Mouse (Mus musculus): ENCODE measurements around the gene Prr13.

The Prr13 gene
- long read RNA-seq, experiment 1, transcript Prr13-202 (3 exons, 1,020 nt), result minor isoform, 5 of 131 reads
- long read RNA-seq, experiment 1, transcript Prr13-201 (5 exons, 1,224 nt), result minor isoform, 42 of 131 reads
- long read RNA-seq, experiment 1, transcript Prr13-204 (4 exons, 1,055 nt), result major isoform, 69 of 131 reads
- long read RNA-seq, experiment 1, partial matches to known transcripts, result 7 of 131 reads
- long read RNA-seq, experiment 1, other reads (novel, unspliced or antisense), result 7 of 131 reads
- long read RNA-seq, experiment 2, transcript Prr13-201 (5 exons, 1,224 nt), result minor isoform, 38 of 91 reads
- long read RNA-seq, experiment 2, transcript Prr13-204 (4 exons, 1,055 nt), result major isoform, 47 of 91 reads
- long read RNA-seq, experiment 2, partial matches to known transcripts, result 4 of 91 reads
- long read RNA-seq, experiment 2, other reads (novel, unspliced or antisense), result 0 of 91 reads

DNA sequence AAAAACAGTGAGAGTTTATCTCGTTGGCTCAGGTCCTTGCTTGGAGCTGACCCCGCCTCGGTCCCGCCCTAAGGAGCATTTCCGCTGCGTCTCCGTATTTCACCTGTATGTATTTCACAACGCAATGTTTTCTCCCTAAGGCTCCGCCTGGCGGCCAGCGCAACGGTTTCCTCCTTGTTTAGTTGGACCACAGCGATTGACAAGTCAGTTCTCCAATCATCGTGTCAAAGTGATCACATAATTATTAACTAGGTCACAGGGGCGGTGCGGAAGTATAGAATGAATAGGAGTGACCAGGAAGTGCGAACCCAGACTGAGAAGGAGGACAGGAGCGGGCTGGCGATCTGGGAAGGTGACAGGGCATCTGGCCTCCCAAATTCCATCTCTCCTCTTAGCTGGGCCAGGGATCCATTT lies at the start of gene Prr13:
Prr13 (plus strand) TSS at position 125 of the 414 bp plus-strand sequence.
- intact Hi-C loops (cut with DNase I), result no loop called here

DNA sequence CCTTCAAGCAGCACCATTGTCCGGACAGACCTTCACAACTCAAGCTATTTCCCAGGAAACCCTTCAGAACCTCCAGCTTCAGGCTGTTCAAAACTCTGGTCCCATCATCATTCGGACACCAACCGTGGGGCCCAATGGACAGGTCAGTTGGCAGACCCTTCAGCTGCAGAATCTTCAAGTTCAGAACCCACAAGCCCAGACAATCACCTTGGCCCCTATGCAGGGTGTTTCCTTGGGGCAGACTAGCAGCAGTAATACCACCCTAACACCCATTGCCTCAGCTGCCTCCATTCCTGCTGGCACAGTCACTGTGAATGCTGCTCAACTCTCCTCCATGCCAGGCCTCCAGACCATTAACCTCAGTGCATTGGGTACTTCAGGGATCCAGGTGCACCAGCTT lies 49.5 kb upstream of the Prr13 start:
- intact Hi-C loops (cut with DNase I), result no loop called here

DNA sequence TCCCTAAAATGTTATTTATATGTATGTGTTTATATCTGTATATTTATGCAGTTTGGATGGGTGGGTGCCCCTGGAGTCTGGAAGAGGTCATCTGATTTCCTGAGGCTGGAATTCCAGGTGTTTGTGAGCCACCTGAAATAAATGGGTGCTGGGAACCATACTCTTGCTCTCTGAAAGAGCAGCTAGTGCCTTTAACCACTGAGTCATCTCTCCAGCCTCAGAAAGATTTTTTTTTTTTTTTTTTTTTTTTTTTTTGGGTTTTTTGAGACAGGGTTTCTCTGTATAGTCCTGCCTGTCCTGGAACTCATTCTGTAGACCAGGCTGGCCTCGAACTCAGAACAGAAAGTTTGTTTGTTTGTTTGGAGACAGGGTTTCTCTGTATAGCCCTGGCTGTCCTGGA lies 47.8 kb upstream of the Prr13 start:
- intact Hi-C loops (cut with DNase I), result no loop called here

DNA sequence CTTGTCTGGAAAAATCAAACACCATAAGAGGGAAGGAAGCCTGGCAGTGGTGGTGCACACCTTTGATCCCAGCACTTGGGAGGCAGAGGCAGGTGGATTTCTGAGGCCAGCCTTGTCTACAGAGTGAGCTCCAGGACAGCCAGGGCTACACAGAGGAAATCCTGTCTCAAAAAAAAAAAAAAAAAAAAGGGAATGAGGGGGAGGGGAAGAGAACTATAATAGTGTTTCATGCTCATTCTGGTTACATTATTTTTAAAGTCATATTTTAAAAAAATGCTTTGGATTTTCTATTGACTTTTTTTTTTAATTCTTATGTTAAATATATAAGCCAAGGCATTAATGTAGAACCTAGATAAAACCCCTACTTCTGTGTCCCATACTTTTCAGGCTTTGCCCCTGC lies 45.1 kb upstream of the Prr13 start:
- intact Hi-C loops (cut with DNase I), result no loop called here

DNA sequence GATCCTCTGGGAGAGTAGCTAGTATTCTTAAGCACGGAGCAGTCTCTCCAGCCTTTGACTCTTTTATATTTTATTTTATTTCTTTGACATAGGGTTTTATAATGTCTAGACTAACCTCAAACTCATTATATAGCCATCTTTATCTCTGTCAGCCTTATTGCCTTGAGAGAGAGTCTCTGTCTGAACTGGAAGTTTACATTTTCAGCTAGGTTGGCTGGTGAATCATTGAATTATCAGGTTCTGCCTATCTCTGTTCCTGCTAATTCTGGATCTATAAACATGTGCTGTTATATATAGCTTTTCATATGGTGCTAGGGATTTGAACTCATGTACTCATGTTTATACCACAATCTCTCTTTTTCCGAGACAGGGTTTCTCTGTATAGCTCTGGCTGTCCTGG lies 41.3 kb upstream of the Prr13 start:
- intact Hi-C loops (cut with DNase I), result no loop called here

DNA sequence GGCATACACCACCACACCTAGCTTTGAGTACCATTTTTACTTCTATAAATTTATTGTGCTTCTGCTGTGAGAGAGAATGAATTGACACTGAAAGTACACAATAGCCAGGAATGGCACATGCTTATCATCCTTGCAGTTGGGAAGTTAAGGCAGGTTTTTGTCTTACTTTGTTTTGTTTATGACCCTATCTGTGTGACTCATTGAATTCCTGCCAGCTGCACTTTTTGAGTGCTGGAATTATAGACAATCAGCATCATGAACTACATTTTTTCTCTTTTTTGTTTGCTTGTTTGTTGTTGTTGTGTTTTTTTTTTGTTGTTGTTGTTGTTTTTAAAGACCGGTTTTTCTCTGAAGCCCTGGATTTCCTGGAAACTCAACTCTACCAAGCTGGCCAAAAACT lies 37.8 kb upstream of the Prr13 start:
- intact Hi-C loops (cut with DNase I), result loop anchor here (5.0 kb wide), 1 partner anchor 39 kb away; no protein-coding TSS in a partner anchor

DNA sequence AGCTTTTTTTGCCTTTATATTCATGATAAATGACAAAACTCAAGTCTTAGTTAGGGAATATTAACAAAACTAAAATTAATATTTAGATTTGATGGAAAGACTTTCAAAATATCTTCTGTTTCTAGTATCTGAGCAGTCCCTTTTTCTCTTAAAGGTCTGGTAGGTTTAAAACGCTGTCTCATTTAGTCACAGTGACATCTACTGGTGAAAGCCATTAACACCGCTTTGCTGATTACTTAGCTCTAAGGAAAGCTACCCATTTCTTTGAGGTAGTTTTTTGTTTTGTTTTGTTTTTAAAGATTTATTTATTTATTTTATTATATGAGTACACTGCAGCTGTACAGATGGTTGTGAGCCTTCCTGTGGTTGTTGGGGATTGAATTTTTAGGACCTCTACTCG lies 37.4 kb upstream of the Prr13 start:
- intact Hi-C loops (cut with DNase I), result loop anchor here (5.0 kb wide), 1 partner anchor 39 kb away; no protein-coding TSS in a partner anchor

DNA sequence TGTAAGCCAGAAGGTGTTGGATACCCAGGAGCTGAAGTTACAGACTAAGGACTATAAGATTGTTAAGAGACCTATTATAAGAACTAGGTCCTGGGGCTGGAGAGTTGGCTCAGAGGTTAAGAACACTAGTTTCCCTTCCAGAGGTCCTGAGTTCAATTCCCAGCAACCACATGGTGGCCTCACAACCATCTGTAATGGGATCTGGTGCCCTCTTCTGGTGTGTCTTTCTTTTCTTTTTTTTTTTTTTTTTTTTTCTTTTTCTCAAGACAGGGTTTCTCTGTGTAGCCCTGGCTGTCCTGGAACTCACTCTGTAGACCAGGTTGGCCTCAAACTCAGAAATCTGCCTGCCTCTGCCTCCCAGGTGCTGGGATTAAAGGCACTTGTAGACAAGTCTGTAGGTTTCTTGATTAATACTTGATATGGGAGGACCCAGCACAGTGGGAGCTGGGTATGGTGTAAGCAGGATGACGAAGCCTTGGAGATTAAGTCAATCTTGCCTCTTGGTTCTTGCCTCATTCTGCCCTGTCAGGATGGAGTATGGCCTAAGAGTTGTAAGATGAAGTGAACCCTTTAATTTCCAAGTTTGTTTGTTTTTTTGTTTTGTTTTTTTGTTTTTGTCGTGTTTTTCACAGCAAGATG lies 35.1 kb upstream of the Prr13 start:
- intact Hi-C loops (cut with DNase I), result loop anchor here (5.0 kb wide), 1 partner anchor 41 kb away; no protein-coding TSS in a partner anchor

DNA sequence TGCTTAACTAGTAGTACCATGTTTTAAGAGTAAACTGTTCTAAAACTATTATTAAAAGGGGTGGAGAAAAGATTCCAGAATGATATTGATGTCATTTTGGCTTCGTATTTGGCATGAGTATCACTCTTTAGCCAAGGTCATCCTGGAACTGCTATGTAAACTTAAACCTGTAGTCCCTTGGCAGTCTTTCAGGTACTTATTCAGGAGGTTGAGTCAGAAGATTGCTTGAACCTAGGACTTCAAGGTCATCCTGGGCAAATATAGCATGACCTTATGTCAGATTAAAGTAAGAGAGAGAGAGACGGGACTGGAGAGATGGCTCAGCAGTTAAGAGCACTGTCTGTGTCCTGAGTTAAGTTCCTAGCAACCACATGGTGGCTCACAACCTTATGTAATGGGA lies 34.2 kb upstream of the Prr13 start:
- intact Hi-C loops (cut with DNase I), result loop anchor here (5.0 kb wide), 1 partner anchor 42 kb away; no protein-coding TSS in a partner anchor

DNA sequence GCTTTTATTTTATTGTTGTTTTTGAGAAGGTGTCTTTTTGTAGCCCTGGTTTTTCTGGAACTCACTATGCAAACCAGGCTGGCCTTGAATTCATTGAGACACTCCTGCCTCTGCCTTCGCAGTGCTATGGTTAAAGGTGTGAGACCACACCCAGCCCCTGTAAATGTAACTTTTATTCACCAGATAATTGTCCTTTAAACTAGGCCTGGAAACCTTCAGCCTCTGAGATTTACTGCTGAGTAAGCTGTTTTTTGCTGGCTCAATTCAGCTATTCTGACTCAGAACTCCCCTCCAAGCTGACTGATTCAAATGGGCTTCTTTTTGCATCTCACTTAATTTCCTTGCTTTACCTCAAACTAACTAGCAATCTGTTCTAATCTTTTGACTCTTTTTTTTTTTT lies 31.9 kb upstream of the Prr13 start:
- intact Hi-C loops (cut with DNase I), result no loop called here

DNA sequence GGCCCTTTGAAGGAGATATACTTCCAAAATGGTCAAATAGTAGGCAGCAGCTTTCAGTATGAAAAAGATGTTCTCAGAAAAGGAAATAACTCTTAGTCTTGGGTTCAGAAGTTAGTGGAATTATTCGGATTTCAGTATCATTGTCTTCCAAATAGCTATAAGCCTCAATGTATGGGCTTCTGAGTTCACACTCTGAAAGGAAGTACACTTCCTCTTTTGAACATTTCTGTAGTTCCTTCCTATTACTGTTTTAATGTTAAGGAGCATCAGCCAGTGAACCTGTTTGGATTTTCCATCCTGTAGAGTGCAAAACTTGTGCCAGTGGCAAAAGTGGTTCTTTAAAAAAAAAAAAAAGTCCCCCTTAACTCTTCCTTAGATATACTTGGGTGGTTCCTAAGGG lies 26.8 kb upstream of the Prr13 start:
- intact Hi-C loops (cut with DNase I), result no loop called here

DNA sequence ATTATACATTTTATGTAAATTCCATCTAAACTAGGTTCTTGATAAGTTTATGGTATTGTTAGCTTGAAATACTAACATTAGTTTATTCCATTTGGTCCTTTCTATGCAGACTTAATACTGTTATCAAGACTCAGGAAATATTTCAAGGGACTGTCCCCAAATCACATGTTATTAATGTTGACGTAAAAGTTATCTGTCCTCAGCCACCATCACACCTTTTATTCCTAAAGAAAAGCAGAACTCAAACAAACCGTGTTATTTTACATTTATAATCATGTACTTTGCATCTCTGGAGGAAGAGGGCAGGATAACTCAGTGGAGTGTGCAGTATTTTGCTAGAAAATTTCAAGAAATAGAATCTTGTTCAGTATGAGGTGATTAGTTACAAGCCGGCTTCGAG lies 25.7 kb upstream of the Prr13 start:
- intact Hi-C loops (cut with DNase I), result no loop called here

DNA sequence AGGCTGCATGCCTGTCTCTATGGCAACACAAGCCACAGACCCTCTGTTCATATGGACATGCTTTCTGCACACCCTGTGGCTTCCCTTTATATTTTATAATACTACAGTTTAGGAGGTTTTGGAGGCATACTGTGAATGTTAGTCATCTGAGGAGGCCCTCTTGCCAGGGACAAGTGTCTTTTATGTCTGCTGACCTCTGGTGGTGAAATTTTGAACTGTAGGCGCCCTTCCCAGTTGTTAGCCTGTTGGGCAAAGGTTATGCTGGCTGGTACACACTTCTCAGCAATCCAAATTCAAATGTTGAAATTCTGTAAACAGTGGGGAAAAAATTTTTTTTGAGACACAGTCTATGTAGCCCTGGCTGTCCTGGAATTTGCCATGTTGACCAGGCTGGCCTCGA lies 16.3 kb upstream of the Prr13 start:
- intact Hi-C loops (cut with DNase I), result loop anchor here (1.0 kb wide), 1 partner anchor 60 kb away; no protein-coding TSS in a partner anchor

DNA sequence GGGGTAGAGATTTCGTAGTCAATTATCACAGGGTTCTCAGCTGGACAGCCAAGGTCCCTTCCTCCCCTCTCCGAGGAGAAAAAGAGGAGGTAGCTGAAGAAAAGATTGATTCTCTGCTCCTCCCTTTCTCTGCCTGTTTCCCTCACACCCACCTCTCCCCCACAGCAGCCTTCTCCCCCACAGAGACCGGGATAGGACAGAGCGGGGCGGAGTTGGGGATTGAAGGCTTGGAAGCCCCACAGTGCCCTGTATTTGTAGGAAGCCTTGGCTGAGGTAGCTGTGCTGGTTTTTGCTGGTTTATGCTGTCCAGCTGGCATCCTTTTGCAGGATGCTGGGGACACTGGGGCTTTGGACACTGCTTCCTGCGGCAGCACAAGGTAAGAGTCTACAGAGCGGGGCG lies 13.7 kb upstream of the Prr13 start, which contains the start of gene Amhr2:
Amhr2 (plus strand) TSS at position 222 of the 400 bp plus-strand sequence.
- intact Hi-C loops (cut with DNase I), result no loop called here

DNA sequence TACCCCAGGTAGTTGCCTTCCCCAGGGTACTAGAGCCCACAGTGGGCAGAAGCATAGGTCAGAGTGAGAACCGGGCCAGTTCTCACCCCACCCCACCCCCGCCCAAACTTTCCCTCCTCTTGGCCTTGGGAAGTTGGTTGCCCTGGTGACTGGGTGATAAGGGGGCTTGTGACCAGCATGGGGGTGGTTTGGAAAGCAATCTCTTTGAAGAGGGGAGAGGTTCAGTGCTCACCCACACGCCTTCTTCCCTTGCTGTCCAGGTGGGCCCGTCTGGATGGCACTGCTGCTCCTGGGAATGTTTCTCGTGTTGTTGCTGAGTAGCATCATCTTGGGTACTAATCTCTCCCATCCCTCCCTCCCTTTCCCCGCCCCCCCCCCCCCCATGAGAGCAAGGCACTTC lies 12.4 kb upstream of the Prr13 start:
- intact Hi-C loops (cut with DNase I), result no loop called here

DNA sequence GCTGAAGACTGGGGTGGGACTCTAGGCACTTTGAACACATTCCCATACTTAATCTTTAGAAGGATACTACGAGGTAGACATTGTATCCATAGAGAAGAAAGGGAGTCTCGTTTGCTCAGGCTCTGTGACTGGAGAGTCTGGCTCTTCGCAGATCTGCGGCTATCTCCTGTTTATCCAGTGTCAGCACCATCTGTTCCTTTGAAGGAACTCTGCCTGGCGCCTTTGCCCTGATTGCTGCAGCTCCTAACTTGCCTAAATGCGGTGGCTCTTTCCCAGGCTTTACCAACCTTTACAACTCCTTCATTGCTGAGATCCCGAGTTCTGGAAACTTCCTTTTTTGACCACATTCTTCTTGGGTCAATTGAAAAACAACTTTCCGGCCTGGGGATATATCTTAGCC lies 9.5 kb upstream of the Prr13 start:
- intact Hi-C loops (cut with DNase I), result no loop called here

DNA sequence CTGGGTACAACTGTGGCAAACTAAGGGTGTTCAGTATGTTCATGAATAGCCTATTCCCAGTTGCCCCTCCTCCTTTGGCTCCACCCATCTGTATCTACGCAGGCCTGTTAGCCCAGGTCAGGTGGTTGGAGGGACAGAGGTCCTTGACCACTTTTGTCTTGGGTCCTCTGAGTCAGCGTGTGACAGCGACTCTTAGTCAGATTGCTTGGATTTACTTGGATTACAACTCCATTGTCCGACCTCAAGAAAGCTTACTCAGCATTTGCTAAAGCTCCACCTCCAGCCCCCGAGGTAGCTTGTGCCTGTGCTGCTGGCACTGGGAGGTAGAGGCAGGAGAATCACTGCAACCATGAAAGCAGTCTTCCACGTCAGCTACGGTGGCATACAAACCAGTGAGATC lies 7.9 kb upstream of the Prr13 start:
- intact Hi-C loops (cut with DNase I), result no loop called here

DNA sequence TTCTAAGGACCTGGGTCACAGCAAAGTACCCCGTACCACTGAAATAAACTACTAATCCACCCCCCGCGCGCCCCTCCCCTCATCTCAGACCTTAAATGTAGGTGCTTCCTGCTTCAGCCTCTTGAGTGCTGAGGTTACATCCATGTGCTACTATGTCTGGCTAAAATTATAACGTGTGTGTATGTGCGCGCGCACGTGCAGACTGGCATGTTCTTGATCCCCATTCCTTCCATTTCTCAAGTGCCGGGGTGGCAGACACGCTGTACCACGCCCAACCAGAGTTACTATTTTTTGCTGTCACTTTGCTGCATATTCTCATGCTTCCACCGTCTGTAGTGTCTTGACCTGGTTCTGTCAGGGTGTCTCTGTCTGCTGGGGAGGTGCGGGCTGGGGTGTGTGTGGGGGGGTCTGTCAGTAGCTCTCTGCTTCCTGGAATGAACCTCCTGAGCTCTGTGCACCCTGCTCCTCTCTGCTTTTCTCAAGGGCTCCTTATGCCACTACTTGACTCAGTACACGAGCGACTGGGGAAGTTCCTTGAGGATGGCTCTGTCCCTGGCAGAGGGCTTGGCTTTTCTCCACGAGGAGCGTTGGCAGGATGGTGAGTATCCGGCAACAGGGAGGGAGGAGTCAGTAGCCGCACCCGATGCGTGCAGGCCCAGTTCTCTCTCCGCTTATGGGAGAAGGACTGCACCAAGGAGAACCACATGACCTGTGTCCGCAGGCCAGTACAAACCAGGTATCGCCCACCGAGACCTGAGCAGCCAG lies 7.0 kb upstream of the Prr13 start:
- intact Hi-C loops (cut with DNase I), result no loop called here

DNA sequence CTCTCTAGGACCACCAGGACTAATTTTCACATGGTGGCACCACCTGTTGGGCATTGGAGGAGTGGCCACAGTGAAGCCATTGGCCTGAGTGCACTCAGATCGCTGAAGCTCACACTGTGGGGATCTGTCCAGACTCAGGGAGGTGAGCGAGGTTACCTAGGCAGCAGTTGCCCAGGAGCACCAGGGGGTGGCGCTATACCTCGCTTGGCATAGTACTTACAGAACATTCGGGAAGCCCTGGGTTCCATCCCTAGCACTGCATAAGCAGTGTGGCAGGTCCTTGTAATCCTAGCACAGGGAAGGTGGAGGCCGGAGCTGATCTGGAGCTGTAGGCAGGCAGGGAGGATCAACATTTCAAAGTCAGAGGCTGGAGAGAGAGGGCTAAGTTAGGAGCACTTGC lies 2.8 kb upstream of the Prr13 start:
- intact Hi-C loops (cut with DNase I), result no loop called here

DNA sequence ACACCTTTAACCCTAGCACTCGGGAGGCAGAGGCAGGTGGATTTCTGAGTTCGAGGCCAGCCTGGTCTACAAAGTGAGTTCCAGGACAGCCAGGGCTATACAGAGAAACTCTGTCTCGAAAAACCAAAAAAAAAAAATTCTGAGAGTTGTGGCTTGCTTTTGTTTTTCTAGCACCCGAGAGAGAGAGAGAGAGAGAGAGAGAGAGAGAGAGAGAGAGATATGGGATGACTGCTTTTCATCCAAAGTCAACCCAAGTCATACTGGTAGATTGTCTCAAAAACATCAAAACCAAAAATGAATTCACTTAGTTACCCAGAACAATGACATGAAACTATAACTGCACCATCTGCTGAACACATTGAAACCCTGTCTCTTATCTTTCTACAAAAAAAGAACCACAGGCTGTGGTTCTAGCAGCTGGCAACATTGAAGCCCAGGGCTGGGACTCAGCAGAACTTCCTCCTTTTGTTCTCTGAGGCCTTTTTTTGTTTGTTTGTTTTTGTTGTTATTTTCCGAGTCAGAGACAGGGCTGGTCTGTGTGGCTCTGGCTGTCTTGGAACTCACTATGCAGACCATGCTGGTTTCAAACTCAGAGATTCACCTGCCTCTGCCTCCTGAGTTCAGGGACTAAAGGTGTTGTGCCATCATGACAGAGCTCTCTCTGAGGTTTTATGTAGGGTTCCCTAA lies 635 bp upstream of the Prr13 start:
- intact Hi-C loops (cut with DNase I), result no loop called here

DNA sequence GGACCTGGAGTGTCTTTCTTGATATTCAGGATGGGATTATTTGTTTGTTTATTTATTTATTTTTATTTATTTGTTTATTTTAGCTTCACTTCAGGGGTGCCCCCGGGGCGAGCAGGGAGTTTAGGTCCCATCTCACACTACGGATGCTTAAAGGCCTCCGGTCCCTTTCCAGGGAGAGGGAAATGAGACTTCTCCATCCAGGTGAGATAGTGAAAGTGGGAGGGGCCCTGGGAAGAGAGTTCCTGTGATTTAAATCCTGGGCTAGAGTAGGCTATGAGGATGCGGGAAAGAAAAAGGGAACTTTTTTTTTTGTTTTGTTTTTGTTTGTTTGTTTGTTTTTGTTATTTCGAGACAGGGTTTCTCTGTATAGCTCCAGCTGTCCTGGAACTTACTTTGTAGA lies 553 bp downstream of the Prr13 start:
- intact Hi-C loops (cut with DNase I), result no loop called here

Measured in adrenal gland (tissue).